Mouse (Mus musculus) stomach, postnatal 0 days (tissue): ENCODE measurements around the gene Galnt14.

Experiments
- CTCF ChIP-seq: IDR thresholded peaks from 2 replicates; pipeline ENCODE4 v1.5.1; 2016; ENCODE audit warnings: antibody characterized with exemption, low read depth, mild to moderate bottlenecking, moderate library complexity
- EP300 ChIP-seq: optimal IDR thresholded peaks from 2 replicates; pipeline ENCODE3; 2016; ENCODE audit warnings: antibody characterized with exemption

DNA sequence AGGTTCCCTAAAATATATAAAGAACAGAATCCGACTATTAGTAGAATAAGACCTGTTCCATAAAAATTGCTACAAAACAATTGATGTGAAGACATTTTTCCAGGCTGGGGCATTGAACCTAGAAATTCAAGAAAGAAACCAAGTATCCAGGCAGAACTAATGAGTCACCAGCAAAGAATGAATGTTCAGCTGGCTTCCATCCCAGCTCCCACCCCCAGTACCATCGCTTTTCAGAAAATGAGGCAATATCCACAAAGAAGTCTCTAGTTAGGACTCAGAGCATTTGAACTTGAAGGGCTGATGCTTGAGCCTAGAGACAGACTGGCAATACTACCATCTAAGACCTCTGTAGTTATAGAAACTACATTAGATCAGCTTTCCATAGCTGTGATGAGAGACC, 118.2 kb downstream of the Galnt14 start:
- TF ChIP-seq CTCF = no peak
- TF ChIP-seq EP300 = no peak
